Mouse (Mus musculus) gastrocnemius, postnatal 14 days (tissue): Measurements from ENCODE around the gene Barx1. TPM values are rescaled to one million over a fixed set of nuclear protein-coding genes. Genes with fewer than 3 reads are reported as not detected.

Experiments used
- DNase-seq: peaks from one replicate; pipeline ENCODE4 v3.0.0; 2021; ENCODE audit warnings: mixed read lengths
- intact Hi-C: fragments of 180-260 bp; cut with DNase I; formaldehyde crosslinking; loops from one replicate; pipeline ENCODE4 v1.15.1; 2025; ENCODE audit warnings: low total_unique reads
- long read RNA-seq, 2 experiments: library from polyadenylated mRNA; stranded (forward); transcript quantifications; one replicate each; pipeline ENCODE4 v2.0.0; 2021
- total RNA-seq, 2 experiments: library from RNA; stranded (reverse); gene quantifications; 2 replicates each; pipeline ENCODE4 v1.2.3; 2021

Barx1 gene
- total RNA-seq = not detected
- long read RNA-seq, experiment 1 = 0 reads
- long read RNA-seq, experiment 2 = 0 reads

GRCm38 (mm10) chr13:48662431-48663143, at the start of gene Barx1:
Gene Barx1, plus strand, starts transcription at chr13:48662998.
- DNase-seq = no peak
- intact Hi-C loops = no loop called here

- intact Hi-C loops = no loop called here
- DNase-seq = no peak
Measured at GRCm38 (mm10) chr13:48614525-48614924, 48.3 kb upstream of the Barx1 start.

- DNase-seq = no peak
Measured at GRCm38 (mm10) chr13:48617774-48618173, 45.0 kb upstream of the Barx1 start.

GRCm38 (mm10) chr13:48618890-48619289, 43.9 kb upstream of the Barx1 start:
- no peak for DNase-seq
- intact Hi-C loops = no loop called here

More at GRCm38 (mm10) chr13:48617774-48618173, 45.0 kb upstream of the Barx1 start:
- intact Hi-C loops = no loop called here

DNA sequence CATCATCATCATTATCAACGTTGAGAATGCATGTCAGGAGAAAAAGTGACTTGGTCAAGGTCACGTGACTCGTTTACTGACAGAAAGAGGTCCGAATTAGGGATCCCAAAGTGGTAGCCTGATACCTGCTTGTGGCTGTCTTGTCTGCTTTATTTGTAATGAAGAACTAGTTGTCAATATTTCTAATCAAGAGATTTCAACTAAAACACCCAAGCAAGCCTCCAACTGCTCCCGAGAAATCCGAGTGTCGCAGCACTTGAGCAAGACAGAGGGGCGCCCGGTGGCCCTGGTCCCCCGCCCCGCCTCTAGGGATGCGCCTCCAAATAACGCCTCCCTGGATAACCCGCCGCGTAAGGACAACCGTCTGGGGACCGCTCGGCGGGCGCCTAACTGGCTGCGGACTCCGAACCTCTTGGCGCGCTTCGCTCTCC, 37.8 kb upstream of the Barx1 start:
- intact Hi-C loops = no loop called here
- no peak for DNase-seq

DNA sequence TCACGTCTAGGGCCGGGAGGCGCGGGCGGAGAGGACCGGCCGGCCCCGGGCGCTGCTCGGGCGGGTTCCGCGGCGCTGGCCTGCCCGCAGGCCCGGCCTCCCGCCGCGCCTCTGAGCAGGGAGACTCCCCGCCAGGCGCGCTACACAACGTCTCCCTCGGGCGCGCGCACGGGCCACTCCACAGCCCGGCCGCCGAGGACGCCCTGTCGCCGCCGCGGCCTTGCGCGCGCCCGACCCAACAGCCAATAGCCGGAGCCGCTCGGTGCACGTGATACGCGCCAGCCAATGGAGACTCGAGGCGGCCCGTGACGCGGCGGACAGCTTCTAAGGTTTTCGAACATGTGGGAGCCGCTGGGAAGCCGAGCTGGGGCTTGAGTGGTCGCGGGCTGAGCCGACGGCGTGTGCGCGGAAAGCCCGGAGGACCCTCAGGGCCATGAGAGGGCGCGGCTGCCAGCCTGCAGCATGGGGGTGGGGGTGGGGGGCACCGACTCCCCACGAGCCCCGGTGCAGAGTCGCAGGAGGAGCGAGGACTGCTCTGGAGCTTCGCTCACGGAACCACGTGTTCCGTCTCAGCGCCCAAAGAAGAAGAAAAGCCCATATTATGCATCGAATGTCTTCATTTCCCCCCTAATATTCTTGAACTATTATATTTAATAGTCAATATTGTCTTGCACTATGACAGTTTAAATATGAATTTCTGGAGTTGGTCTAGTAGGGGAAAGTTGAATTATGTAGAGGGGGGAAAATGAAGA, 37.2 kb upstream of the Barx1 start, which contains the start of gene Ptpdc1:
Gene Ptpdc1, minus strand, starts transcription at position 232 of the 752 bp plus-strand sequence.
- peak; percentile 98 for DNase-seq
- intact Hi-C loops = no loop called here

DNA sequence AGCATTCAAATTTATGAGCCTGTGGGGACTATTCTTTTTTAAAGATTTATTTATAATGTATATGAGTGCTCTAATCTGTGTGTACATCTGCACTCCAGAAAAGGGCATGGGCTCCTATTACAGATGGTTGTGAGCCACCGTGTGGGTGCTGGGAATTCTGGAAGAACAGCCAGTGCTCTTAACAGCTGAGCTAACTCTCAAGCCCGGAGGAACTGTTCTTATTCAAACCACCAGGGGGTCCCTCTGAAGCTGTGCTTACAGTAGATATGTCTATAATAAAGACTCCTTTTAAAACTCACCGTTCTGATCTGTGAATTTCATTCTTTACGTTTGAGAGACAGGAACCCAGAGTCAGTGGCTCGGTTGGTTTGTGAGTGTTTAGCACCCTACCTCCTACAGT, 31.1 kb upstream of the Barx1 start:
- no peak for DNase-seq
- intact Hi-C loops = no loop called here

DNA sequence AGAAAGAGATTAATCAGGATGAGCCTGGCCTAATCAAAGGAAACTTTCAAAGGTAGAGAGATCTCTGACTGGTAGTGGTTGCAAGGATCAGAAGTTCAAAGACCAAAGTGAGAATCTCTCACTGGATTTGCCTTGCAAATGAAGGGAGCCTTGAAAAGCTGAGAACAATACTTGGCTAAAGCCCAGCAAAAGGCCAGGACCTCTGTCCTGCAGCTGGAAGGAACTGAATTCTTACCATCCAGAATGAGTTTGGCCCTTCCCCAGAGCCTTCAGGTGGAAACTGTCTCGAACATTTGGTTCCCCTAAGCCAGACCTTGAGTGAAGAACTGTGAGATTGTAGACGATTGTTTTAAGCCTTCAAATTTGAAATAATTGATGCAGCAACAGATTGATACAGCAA, 25.1 kb upstream of the Barx1 start:
- intact Hi-C loops = loop anchor here (2.0 kb wide), 2 partner anchors 65 to 109 kb away; no protein-coding TSS in a partner anchor
- DNase-seq = no peak

DNA sequence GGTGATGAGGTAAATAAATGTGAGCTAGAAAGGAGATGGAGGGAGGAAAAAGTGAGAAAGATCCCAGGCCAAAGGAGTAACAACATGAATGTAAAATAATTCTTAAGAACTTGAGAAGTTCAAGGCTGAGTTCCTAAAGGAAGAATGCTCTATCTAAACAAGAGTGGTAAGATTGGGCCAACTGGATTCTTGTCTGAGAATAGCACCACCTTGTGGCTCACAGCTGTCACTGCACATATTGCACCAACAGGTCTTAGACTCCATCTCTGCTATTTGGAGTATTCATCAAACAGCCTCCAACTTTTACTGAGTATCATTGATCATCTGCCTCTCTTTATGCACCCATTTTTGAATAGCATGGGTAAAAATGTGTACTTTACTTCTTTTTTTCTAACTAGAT, 23.2 kb upstream of the Barx1 start:
- intact Hi-C loops = loop anchor here (2.0 kb wide), 2 partner anchors 67 to 111 kb away; no protein-coding TSS in a partner anchor
- no peak for DNase-seq

GRCm38 (mm10) chr13:48643072-48643471, 19.7 kb upstream of the Barx1 start:
- intact Hi-C loops = no loop called here
- no peak for DNase-seq

DNA sequence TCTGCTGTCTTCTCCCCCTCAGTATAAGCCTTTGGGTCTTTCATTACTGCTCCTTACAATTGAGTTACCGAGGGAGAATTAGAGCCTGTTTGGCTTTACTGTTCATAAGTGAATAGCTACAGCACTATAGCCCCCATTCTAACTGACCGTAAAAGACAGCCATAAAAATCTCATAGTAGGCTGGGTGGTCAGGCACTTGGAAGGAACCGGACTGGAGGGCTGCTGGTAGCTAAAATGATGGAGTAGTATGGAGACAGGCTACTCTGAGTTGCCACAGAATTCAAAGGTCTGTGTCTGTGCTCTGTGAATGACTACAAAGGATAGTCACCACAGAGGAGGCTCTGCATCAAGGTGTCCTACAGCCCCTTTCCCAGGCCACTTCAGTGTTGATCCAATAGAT, 18.8 kb upstream of the Barx1 start:
- no peak for DNase-seq
- intact Hi-C loops = no loop called here

DNA sequence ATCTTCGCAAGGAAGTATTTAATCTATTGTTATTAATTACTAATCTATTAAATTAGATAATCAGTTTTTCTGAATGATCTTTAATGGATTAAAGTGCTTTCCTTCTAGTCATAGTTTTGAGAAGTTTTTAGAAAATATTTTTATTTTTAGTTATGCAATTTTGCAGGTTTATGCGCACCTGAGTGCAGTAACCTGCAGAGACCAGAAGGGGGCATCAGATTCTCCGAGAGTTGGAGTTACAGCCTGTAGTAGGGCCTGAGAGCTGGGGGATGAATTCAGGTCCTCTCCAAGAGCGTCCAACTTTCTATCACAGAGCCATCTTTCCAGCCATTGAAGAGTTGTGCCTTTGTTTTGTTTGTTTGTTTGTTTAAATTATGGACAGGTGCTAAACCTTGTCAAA, 16.1 kb upstream of the Barx1 start:
- intact Hi-C loops = no loop called here
- no peak for DNase-seq

DNA sequence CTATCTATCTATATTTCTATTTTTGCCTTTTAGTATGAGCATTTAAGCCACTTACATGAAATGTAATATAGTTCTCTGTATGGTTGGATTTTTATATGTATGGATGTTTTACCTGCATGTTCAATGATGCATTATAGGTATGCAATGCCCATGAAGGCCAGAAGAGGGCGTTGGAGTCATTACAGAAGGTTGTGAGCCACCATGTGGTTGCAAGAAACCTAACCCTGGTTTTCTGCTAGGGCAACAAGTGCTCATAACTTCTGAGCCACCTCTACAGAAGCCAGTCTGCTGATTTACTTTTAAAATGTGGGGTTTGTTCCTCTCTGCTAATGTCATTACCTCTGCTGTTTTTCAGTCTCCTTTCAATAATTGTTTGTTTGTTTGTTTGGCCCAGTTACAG, 12.2 kb upstream of the Barx1 start:
- no peak for DNase-seq
- intact Hi-C loops = loop anchor here (5.0 to 10.0 kb wide), 2 partner anchors 82 to 524 kb away; no protein-coding TSS in a partner anchor

DNA sequence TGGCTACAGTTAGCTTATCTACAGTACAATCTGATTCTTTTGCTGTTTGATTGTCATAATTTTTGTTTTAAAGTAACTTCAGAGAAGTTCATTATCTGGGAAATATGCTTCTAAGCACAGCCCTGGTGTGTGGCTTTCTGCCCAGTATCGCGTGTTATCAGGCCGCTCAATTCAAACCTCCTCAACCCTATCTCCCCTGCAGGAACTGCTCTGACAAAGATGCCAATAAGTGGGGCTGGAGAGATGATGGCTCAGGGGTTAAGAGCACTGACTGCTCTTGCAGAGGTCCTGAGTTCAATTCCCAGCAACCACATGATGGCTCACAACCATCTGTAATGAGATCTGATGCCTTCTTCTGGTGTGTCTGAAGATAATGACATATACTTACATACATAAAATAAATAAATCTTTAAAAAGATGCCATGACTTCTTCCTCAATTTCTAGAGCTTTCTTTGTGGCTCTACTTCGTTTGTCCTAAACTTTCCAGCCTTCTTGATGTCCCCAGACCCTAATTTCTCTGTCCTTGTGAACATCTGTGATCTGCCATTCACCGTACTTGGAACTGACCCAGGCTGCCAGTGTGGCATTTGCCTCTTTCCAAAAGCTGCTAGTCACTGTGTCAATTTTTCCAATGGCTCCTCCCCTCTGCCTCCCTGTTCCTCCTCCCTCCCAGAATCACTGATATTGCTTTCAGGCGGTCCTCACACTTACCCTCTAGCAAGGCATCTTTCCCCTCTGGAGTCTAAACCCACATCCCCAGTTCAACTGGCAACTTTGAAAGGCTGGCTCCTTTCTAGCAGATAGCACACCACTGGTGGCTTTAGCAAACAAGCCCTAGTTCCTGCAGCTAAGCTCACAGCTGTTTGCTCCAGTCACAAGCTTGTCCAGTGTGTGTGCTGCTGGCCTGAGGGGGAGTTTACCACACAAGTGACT, 11.4 kb upstream of the Barx1 start:
- DNase-seq = no peak
- intact Hi-C loops = loop anchor here (5.0 to 10.0 kb wide), 2 partner anchors 81 to 523 kb away; no protein-coding TSS in a partner anchor

- intact Hi-C loops = loop anchor here (2.0 to 10.0 kb wide), 3 partner anchors 78 to 521 kb away; no protein-coding TSS in a partner anchor
- DNase-seq = peak; percentile 60
Measured at GRCm38 (mm10) chr13:48653788-48654770, 8.7 kb upstream of the Barx1 start.

DNA sequence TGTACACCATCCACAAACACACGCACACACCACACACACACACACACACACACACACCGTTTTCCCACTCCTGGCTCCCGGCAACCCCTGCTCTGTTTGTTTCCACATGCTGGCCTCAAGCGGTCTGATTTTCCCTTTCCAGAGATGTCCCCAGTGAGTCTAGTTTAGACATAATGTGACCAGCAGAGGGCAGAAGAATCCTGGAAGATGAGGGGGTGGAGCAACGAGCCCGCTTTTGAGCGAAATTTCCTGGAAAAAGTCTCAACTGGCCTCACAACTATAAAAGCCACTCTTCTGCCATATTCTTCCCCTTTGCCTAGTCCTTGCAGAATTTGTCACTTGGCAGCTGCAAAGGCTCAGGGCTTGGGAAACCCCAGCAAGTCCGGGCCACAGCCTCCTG, 7.2 kb upstream of the Barx1 start:
- intact Hi-C loops = loop anchor here (2.0 to 10.0 kb wide), 2 partner anchors 145 to 519 kb away; no protein-coding TSS in a partner anchor
- DNase-seq = peak; percentile 36

GRCm38 (mm10) chr13:48657791-48658190, 5.0 kb upstream of the Barx1 start:
- intact Hi-C loops = loop anchor here (10.0 kb wide), 1 partner anchor 517 kb away; no protein-coding TSS in a partner anchor
- DNase-seq = no peak
